Mouse (Mus musculus) myocyte (in vitro differentiated cells): ENCODE measurements around the gene Cldn6.

Source experiments
- E2F4 ChIP-seq: IDR thresholded peaks from one replicate; pipeline ENCODE4 v1.6.1; 2011; ENCODE audit warnings: mild to moderate bottlenecking, control low read depth, moderate library complexity; ENCODE audit not compliant: insufficient read depth
- MAX ChIP-seq: IDR thresholded peaks from one replicate; pipeline ENCODE4 v1.6.1; 2011; ENCODE audit warnings: low read depth, mild to moderate bottlenecking, control low read depth
- MYOG ChIP-seq, 3 experiments: IDR thresholded peaks; one replicate each; pipeline ENCODE4 v1.6.1; 2011; ENCODE audit warnings: control low read depth in 2 of 3, low read depth in 2 of 3, mild to moderate bottlenecking in 2 of 3; ENCODE audit not compliant: insufficient read length in 2 of 3, control insufficient read depth in 1 of 3, insufficient read depth in 1 of 3
- POLR2A ChIP-seq: IDR thresholded peaks from one replicate; pipeline ENCODE4 v1.6.1; 2011; ENCODE audit warnings: low read depth, mild to moderate bottlenecking, control low read depth, moderate library complexity; ENCODE audit not compliant: insufficient read length
- SRF ChIP-seq: IDR thresholded peaks from one replicate; pipeline ENCODE4 v1.6.1; 2011; ENCODE audit warnings: low read depth; ENCODE audit not compliant: control insufficient read depth, insufficient read length
- TCF12 ChIP-seq: IDR thresholded peaks from one replicate; pipeline ENCODE4 v1.6.1; 2011; ENCODE audit warnings: mild to moderate bottlenecking, control low read depth; ENCODE audit not compliant: poor library complexity, insufficient read depth, severe bottlenecking

GRCm38 (mm10) chr17:23705525-23706104 lies 26.6 kb downstream of the Cldn6 start:
- TF ChIP-seq TCF12 (no peak), SRF (no peak), E2F4 (no peak), POLR2A (no peak), MAX (no peak), MYOG (IDR thresholded peaks at IDR 0.05; ENCODE audit: control insufficient read depth in 1 of 3, insufficient read depth in 1 of 3, insufficient read length in 2 of 3, low read depth in 2 of 3) (peak in 1 of 3 experiments; percentile 36)
